Mouse (Mus musculus) spleen, adult 18-20 months (tissue): ENCODE measurements around the gene Mrpl49.

ENCODE experiments used
- DNase-seq, 2 experiments: peaks; one replicate each; pipeline ENCODE4 v3.0.0; 2022; ENCODE audit warnings: mixed read lengths in 2 of 2

The Mrpl49 gene

DNA sequence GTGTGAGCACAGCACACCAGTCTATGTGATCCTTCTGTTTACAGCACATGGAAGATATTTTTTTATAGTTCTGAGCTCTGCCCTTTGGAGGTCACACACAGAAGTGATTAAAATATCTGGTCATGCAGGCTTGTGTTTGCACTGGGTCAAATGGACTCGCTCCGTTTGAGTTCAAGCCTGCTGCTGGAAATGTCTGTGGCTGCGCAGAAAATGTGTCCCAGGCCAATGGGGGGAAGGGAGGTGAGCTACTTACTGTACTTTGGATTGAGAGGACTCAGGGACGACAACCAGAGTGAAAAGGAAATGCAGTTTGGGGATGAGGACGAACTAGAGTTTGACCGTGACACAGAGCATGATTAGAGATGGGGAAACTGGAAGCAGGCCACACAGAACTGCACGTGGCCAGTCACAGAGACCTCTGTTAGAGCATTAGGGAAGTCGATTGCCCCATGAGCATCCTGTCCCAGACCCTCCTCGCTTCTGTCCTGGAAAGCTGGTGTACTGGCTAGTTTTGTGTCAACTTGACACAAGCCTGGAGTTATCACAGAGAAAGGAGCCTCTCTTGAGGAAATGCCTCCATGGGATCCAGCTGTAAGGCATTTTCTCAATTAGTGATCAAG is 21.5 kb downstream of the Mrpl49 start:
- DNase-seq: no peak

DNA sequence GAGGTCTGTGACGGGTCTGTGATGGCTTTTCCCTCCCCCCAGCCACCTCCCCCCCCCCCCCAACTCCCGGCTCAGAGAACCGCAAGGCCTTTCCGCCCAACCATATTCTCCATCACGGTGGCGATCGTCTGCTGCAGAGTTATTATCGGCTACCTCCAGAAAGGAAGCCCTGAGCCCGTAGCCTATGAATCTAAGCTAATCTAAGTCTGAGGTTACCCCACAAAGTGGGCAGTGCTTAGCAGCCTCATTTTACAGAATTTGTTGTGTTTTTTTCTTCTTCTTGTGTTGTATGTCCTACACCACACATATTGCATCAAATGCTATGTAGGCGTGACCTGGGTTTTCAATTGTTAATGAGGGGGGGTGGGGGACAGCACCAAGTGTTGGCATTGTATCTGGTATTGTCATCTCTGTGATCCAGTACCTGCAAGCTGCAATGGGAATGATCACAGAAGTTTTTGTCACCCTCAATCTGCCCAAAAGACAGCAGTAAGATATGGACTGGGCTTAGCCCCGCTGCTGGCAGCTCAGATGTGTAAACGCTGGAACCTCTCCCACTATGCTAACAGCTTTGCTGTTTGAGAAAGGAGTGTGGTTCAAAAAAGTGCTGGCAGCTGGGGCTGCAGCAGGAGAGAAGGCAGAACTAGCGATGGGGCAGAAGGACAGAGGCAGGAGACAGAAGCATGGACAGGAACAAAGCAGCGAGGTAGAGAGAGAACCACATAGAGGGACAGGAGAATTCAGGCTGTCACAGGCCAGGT is 26.9 kb downstream of the Mrpl49 start:
- DNase-seq: no peak

DNA sequence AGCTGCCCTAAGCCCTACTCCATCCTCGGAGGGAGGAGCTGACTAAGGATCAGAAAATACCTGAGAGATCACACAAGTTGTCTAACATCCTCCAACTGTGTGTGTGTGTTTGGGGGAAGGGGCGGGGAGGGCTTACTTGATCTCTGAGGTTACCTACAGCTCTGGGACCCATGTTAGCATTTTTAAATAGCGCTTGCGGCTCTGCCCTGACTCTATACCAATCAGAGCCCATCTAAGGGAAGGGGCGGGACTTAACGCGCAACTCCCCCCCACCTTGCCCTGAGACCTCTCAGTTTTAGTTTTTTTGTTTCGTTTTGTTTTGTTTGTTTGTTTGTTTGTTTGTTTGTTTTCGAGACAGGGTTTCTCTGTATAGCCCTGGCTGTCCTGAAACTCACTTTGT is 28.2 kb downstream of the Mrpl49 start:
- DNase-seq: no peak

DNA sequence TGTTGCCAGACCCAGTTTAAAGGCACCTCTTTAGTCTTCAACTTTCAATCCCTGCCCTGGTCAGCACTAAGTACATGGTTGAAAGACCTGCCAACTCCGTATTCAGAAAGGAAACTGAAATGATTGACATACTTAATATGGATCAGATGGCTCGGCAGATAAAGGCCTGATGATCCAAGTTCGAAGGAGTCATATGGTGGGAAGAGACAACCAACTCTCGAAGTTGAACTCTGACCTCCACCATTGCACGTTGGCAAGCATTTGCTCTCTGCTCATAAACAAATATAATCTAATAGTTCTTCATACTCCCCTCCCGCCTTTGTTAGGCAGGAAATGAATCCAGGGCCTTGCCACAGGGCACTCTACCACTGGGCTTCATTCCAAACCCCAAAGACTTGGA is 28.6 kb downstream of the Mrpl49 start:
- DNase-seq: no peak

DNA sequence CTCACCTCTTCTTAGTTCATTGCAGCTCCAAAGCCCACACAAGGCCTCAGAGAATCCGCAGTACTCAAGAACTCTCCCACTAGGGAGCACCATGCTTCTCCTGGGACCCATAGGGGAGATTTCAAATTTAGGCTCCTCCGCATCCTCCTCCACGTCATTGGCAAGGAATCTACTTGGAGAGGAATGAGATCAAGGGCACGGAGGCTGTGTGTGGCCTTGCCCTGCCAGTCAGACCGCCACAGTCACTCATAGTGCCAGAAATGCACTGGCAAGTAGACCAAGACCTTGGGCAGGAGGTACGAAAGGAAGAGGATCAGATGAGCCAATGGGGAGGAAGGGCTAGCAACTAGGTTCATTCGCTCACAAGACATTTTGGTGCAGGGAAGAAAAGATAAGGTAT is 33.7 kb downstream of the Mrpl49 start:
- no peak for DNase-seq

DNA sequence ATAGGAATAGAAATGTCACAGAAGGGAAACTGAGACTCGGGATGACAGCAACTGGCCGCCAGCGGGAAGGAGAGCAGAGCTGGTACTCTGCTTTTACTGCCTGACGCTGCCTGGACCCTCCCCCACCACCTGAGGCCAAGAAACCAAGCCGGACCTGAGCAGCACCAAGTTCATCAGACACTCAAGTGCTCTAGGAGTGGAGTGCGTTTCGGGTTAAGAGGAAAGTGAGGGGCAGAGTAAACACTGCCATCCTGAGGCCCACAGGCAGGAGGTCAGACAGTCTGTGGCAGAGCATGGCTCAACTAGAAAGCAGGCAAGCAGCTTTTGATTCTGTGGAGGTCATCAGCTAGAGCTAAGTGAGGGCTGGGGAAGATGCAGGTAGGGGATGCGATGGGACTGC is 34.5 kb downstream of the Mrpl49 start:
- no peak for DNase-seq

DNA sequence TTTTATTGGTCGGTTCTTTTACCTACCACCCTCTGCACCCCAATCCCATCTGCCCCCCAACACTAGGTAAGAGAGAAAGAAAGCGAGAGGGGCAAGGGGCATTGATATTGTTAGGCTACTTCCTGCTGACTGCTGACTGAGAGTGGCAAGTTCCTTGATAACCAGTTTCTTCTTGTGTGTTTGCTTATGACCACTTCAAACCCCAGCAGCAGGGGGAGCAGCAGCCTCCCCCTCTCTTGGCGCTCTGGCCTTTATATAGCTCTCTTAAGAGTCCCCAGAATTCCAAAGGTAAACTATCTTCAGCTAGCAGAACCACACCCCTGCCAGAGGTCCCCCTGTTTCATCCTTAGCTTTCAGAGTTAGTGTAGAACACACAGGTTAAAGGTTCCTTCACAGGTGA is 37.3 kb downstream of the Mrpl49 start:
- no peak for DNase-seq

DNA sequence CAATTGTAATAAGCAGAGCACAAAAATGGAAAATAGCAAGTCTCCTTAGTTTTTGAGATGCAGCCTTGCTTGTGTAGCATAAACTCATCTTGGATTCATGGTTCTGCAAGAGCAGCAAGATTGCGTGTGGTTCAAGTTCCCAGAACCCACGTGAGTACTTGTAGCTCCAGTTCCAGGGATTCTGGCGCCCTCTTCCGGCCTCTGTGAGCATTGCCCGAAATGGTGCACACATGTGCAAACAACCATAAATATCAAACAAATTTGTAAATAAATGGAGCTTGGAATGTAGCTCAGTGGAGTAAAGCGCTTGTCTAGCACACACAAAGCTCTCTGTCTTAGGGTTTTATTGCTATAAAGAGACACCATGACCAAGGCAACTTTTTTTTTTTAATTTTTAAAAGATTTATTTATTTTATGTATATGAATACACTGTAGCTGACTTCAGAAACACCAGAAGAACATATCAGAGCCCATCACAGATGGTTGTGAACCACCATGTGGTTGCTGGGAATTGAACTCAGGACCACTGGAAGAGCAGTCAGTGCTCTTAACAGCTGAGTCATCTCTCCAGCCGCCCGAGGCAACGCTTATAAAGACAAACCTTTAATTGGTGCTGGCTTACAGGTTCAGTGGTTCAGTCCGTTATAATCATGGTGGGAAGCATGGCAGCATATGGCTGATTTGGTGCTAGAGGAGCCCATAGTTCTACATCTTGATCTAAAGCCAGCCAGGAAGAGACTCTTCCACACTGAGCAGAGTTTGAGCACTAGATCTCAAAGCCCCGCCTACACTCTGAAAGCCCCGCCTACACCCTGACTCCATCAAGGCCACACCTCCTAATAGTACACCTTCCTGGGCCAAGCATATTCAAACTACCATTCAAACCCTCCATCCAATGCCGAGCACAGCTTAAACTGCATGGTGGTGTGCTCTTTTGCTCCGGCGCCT is 39.2 kb downstream of the Mrpl49 start:
- peak; percentile 74 to 88 for DNase-seq

DNA sequence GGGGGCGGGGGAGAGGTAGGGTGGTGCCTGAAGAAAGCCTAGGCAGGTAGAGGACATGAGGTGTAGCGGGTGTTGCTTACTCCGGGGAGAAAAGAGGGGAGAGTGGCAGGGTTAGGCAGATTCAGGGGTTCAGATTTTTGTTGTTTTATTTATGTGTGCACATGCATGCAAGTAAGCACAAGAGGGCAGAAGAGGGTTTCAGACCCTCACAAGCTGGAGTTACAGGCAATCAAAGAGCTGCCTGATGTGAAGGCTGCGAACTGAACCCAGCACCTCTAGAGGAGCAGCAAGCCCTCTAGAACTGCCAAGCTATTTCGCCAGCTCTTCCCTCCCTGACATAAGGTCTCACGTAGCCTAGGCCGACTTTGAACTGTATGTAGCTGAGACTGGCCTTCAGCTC is 41.1 kb downstream of the Mrpl49 start:
- peak in 1 of 2 experiments; percentile 10 for DNase-seq

DNA sequence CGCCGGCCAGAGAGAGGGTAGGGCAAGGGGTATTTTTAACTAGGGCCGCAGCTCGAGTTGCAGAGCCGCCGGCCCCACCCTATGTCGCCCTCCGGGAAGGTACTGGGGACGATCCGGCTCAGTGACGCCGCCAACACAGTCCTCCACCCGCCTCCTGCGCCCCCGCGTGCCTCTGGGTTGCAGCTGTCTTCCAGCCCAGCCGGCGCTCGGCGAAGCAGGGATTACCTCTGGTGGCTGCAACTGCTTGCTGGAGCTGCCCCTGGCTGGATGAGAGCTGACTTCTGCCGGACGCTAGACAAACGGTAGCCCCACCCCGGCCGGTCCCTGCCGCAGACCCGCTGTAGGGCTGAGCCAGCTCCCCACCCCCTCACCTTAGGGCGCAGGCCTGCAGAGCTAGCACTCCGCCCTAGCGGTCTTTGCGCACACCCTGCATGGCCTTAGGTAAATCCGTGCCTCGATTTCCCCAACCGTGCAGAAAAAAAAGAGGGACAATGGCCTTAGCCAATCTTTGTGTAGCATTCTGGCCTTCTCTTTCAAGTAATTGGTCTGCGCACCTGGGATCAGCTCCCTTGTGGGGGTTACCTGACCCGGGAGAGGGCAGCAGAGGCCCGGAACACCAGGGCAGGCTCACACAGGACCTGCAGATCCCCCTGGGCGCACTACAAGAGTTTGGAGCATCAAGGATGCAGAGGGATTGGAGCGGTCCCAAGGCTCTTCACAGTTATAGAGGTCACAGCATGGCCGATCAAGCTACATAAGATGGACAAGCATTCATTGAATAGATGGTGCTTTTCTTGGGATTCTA is 41.9 kb downstream of the Mrpl49 start, which contains the start of gene Capn1:
Gene Capn1 (minus strand): TSS at position 387 of the 805 bp plus-strand sequence.
- peak; percentile 46 to 69 for DNase-seq

DNA sequence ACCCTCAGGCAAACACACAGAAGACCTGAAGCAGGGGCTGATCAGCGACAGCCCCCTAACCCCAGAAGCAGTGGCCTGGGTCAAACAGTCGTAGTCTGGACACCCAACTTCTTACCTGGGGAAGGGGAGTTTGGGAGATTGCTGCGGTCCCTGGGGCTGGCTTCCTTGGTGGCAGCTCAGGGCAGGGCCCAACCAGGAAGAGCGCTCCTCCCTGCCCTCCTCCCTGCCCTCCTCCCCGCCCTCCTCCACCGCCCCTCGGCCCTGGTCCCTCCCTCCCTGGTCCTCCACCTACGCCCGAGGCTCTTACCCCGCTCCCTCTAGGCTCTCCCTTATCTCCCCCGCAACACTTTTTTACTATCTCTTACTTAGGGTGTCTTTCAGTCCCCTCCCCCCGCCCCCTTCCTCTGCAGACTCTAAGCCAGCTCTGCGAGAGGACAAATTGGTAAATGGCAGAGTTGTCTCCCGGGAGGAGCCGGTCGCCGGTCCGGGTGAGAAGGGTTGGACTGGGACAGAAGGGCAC is 42.5 kb downstream of the Mrpl49 start:
- peak; percentile 40 to 55 for DNase-seq

DNA sequence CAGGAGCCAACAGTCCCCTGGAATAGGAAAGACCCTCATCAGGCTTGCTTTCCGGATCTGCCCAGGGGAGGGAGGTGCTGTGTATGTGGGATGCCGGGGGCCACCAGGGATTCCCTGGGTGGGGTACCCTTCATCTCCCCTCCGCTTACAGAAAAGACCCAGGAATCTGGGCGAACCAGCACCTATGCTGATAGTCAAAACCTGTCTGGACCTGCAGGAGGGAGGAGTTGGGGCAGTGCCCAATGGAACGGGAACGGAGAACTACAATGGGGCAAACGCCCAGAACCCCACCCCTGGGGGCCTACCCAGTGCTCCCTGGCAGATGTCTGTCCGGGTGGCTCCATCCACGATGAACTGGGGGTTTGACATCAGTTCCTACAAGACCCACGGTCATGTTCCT is 43.9 kb downstream of the Mrpl49 start:
- no peak for DNase-seq

DNA sequence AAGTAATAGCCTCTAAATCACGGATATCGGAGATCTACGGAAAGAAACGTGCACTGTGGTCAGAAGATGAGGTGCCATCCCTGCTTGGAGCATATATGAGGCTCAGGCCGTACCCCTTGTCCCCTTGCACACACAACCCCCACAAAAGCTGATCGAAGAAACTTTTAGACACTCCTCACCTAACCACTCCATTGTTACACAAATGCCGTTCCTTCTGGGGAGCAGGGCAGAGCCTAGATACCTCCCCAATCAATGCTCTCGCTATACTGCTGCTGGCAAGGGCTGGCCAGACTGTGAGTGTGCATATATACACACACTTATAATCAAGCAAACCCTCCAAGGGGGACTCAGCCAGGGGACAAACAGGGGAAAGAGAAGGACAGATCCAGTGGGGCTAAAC is 48.4 kb downstream of the Mrpl49 start:
- no peak for DNase-seq

DNA sequence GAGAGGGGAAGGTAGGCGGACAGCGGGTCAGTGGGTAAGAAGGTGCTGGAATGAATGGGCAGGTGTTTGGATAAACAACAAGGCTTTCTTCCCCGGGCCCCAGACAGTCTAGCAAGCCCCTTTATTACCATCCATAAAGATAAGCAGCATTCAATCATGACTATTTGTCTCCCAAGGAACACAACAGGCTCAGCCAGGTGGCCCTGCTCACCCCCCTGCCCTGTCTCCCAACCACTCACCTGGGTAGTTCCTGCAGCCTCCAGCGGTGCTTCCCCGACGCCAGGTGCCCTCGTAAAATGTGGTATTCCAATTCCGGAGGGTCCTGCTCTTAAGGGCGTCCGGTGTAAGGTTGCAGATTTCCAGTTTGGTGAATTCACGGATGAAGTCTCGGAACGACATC is 50.6 kb downstream of the Mrpl49 start:
- no peak for DNase-seq

DNA sequence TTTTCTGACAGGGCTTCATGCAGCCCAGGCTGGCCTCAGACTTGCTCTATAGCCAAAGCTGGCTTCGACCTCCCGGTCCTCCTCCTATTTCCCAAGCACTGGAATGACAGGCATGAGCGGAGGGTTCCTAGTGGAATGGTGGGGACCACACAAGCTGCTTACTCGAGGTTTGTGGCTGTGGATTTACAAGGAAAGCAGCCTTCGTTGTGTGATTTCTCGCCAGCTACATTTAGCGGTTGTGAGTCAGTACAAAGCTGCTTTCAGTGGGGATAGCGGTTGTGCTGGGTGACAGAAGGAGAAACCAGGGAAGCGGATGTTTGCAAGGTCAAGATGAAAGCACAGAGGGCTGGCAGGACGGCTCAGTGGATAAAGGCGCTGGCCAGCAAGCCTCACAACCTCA is 52.0 kb downstream of the Mrpl49 start:
- DNase-seq: no peak
